Mouse (Mus musculus) C2C12 (cell line): Measurements from ENCODE around the gene Ssh3. TPM values are rescaled to one million over a fixed set of nuclear protein-coding genes. Genes with fewer than 3 reads are reported as not detected.

Source experiments
- H3K27me3 ChIP-seq: one replicate; pipeline ENCODE4 v1.6.1; 2011; ENCODE audit not compliant: control insufficient read depth, insufficient read depth, insufficient read length
- H3K36me3 ChIP-seq: one replicate; pipeline ENCODE4 v1.6.1; 2011; ENCODE audit not compliant: control insufficient read depth, insufficient read depth
- H3K4me3 ChIP-seq: one replicate; pipeline ENCODE4 v1.5.1; 2011; ENCODE audit warnings: mild to moderate bottlenecking, control low read depth; ENCODE audit not compliant: poor library complexity, insufficient read depth, severe bottlenecking
- H3K79me2 ChIP-seq: one replicate; pipeline ENCODE4 v1.6.1; 2011; ENCODE audit not compliant: control insufficient read depth, insufficient read depth
- H3K79me3 ChIP-seq: one replicate; pipeline ENCODE4 v1.6.1; 2011; ENCODE audit warnings: low read depth, control low read depth
- H3ac ChIP-seq: one replicate; pipeline ENCODE3; 2011; ENCODE audit warnings: low read depth; ENCODE audit not compliant: control insufficient read depth, insufficient read length
- CEBPB ChIP-seq: IDR thresholded peaks from one replicate; pipeline ENCODE4 v1.6.1; 2011; ENCODE audit warnings: low read depth, mild to moderate bottlenecking, control low read depth, moderate library complexity
- CTCF ChIP-seq: IDR thresholded peaks from one replicate; pipeline ENCODE4 v1.5.1; 2011; ENCODE audit not compliant: control insufficient read depth, insufficient read depth, insufficient read length
- FOSL1 ChIP-seq: IDR thresholded peaks from one replicate; pipeline ENCODE4 v1.8.0; 2011; ENCODE audit warnings: mild to moderate bottlenecking, low read length; ENCODE audit not compliant: poor library complexity, insufficient read depth, severe bottlenecking
- MAX ChIP-seq: IDR thresholded peaks from one replicate; pipeline ENCODE4 v1.6.1; 2011; ENCODE audit warnings: mild to moderate bottlenecking, control low read depth
- MYOD1 ChIP-seq: IDR thresholded peaks from one replicate; pipeline ENCODE4 v1.6.1; 2011; ENCODE audit warnings: low read depth; ENCODE audit not compliant: control insufficient read depth, insufficient read length
- MYOG ChIP-seq: IDR thresholded peaks from one replicate; pipeline ENCODE4 v1.6.1; 2011; ENCODE audit not compliant: control insufficient read depth, insufficient read length; ENCODE audit errors: extremely low read depth
- USF1 ChIP-seq: IDR thresholded peaks from one replicate; pipeline ENCODE4 v1.6.1; 2011; ENCODE audit warnings: low read depth, mild to moderate bottlenecking, control low read depth, moderate library complexity
- polyA plus RNA-seq: library from polyadenylated mRNA; unstranded; fragments of >200 nt; fragmentation: generic; extraction: Trizol; gene quantifications from one replicate; pipeline ENCODE4 v1.2.1, GENCODE M21; 2012; ENCODE audit warnings: missing spikeins

Gene Ssh3
- polyA plus RNA-seq, 1 experiment = 0.34 TPM

- Histone ChIP-seq H3K27me3 (no peaks in the 10 kb centered on the region), H3ac (no peak overlapping the region), H3K4me3 (no peak overlapping the region), H3K79me3 (no peaks in the 10 kb centered on the region), H3K36me3 (no peaks in the 10 kb centered on the region), H3K79me2 (no peaks in the 10 kb centered on the region)
- no peak for TF ChIP-seq MYOD1
- TF ChIP-seq USF1 = no peak
- no peak for TF ChIP-seq CTCF
- no peak for TF ChIP-seq MYOG
- TF ChIP-seq MAX = no peak
- TF ChIP-seq FOSL1 = no peak
- no peak for TF ChIP-seq CEBPB
Observed at GRCm38 (mm10) chr19:4270972-4271371, 2.0 kb upstream of the Ssh3 start.

- Histone ChIP-seq H3ac (no peak overlapping the region), H3K4me3 (no peak overlapping the region)
- TF ChIP-seq MAX (no peak), CTCF (no peak), MYOG (no peak), MYOD1 (no peak), FOSL1 (no peak), CEBPB (no peak), USF1 (no peak)
Observed at GRCm38 (mm10) chr19:4270187-4270586, 1.2 kb upstream of the Ssh3 start.

GRCm38 (mm10) chr19:4265956-4266355, 3.0 kb downstream of the Ssh3 start:
- Histone ChIP-seq H3K79me3 (no peaks in the 10 kb centered on the region), H3K27me3 (no peaks in the 10 kb centered on the region), H3K4me3 (no peak overlapping the region), H3ac (no peak overlapping the region), H3K79me2 (no peaks in the 10 kb centered on the region), H3K36me3 (no peaks in the 10 kb centered on the region)
- TF ChIP-seq MYOG = no peak
- no peak for TF ChIP-seq USF1
- TF ChIP-seq CEBPB = no peak
- no peak for TF ChIP-seq FOSL1
- no peak for TF ChIP-seq MAX
- TF ChIP-seq MYOD1 = no peak
- no peak for TF ChIP-seq CTCF

More at GRCm38 (mm10) chr19:4270187-4270586, 1.2 kb upstream of the Ssh3 start:
- Histone ChIP-seq H3K79me3 (no peaks in the 10 kb centered on the region), H3K27me3 (no peaks in the 10 kb centered on the region), H3K79me2 (no peaks in the 10 kb centered on the region), H3K36me3 (no peaks in the 10 kb centered on the region)

- Histone ChIP-seq H3K79me3 (no peaks in the 10 kb centered on the region), H3K79me2 (no peaks in the 10 kb centered on the region), H3K36me3 (no peaks in the 10 kb centered on the region), H3K27me3 (no peaks in the 10 kb centered on the region), H3ac (no peak overlapping the region), H3K4me3 (no peak overlapping the region)
- TF ChIP-seq MYOG (no peak), FOSL1 (no peak), MYOD1 (no peak), MAX (no peak), CEBPB (no peak), USF1 (no peak), CTCF (no peak)
Observed at GRCm38 (mm10) chr19:4264171-4264780, 4.7 kb downstream of the Ssh3 start.

- Histone ChIP-seq H3K36me3 (no peaks in the 10 kb centered on the region), H3K79me2 (no peaks in the 10 kb centered on the region), H3K4me3 (no peak overlapping the region), H3K79me3 (no peaks in the 10 kb centered on the region), H3ac (no peak overlapping the region), H3K27me3 (no peaks in the 10 kb centered on the region)
- no peak for TF ChIP-seq USF1
- TF ChIP-seq CEBPB = no peak
- no peak for TF ChIP-seq CTCF
- TF ChIP-seq MYOG = no peak
- TF ChIP-seq FOSL1 = no peak
- no peak for TF ChIP-seq MYOD1
- no peak for TF ChIP-seq MAX
Observed at GRCm38 (mm10) chr19:4263702-4264101, 5.3 kb downstream of the Ssh3 start.

GRCm38 (mm10) chr19:4262756-4263155, 6.2 kb downstream of the Ssh3 start:
- Histone ChIP-seq H3ac (no peak overlapping the region), H3K79me2 (no peaks in the 10 kb centered on the region), H3K36me3 (no peaks in the 10 kb centered on the region), H3K27me3 (no peaks in the 10 kb centered on the region), H3K79me3 (no peaks in the 10 kb centered on the region), H3K4me3 (no peak overlapping the region)
- TF ChIP-seq CEBPB (no peak), MYOG (no peak), MYOD1 (no peak), CTCF (no peak), MAX (no peak), USF1 (no peak), FOSL1 (no peak)
